Mouse (Mus musculus) brain, embryonic 14.5 days (tissue): Measurements from ENCODE around the gene Adrm1.

ENCODE experiments used
- CTCF ChIP-seq: fragments of 200-500 bp; IDR thresholded peaks from 2 replicates; pipeline ENCODE4 v1.5.1; 2012; ENCODE audit warnings: inconsistent platforms, mild to moderate bottlenecking, moderate library complexity, borderline replicate concordance; ENCODE audit not compliant: insufficient read depth, insufficient read length; ENCODE audit errors: extremely low read depth
- POLR2A ChIP-seq: fragments of 200-500 bp; IDR thresholded peaks from 2 replicates; pipeline ENCODE4 v1.6.1; 2012; ENCODE audit warnings: mild to moderate bottlenecking, inconsistent platforms, borderline replicate concordance; ENCODE audit not compliant: poor library complexity, insufficient read depth, insufficient read length, severe bottlenecking; ENCODE audit errors: extremely low read depth

- TF ChIP-seq CTCF = no peak
- no peak for TF ChIP-seq POLR2A
Measured at GRCm38 (mm10) chr2:180221051-180221450, 49.8 kb downstream of the Adrm1 start.
